Mouse (Mus musculus) MEL (cell line): Measurements from ENCODE around the gene Arhgef2.
A peak's percentile ranks its signal among the peaks of the same experiment; 100 is the strongest.

Experiments
- CHD2 ChIP-seq: IDR thresholded peaks from 2 replicates; pipeline ENCODE4 v1.6.1; 2011; ENCODE audit warnings: low read length, improper control_type of control experiment
- CTCF ChIP-seq, 3 experiments: IDR thresholded peaks in 2 of 3; conservative IDR thresholded peaks in 1 of 3; 2 replicates each; pipeline ENCODE4 v1.5.1; 2011 to 2012; ENCODE audit warnings: low read length in 3 of 3, low read depth in 2 of 3, mild to moderate bottlenecking in 2 of 3, improper control_type of control experiment in 1 of 3, inconsistent platforms in 1 of 3, mixed read lengths in 1 of 3, moderate library complexity in 1 of 3; ENCODE audit not compliant: control insufficient read depth in 1 of 3, insufficient read depth in 1 of 3, poor library complexity in 1 of 3, severe bottlenecking in 1 of 3
- ELF1 ChIP-seq: IDR thresholded peaks from 2 replicates; pipeline ENCODE4 v1.6.1; 2014; ENCODE audit warnings: low read depth, mild to moderate bottlenecking, inconsistent platforms, low read length, improper control_type of control experiment, moderate library complexity
- JUND ChIP-seq: IDR thresholded peaks from 2 replicates; pipeline ENCODE4 v1.6.1; 2011; ENCODE audit warnings: low read depth, mild to moderate bottlenecking, improper control_type of control experiment, low read length
- MYC ChIP-seq: IDR thresholded peaks from 2 replicates; pipeline ENCODE4 v1.6.1; 2011; ENCODE audit warnings: low read depth, mild to moderate bottlenecking, low read length, improper control_type of control experiment, moderate library complexity
- POLR2A ChIP-seq, 2 experiments: IDR thresholded peaks; 2 replicates each; pipeline ENCODE4 v1.6.1; 2011 to 2012; ENCODE audit warnings: low read length in 2 of 2, mild to moderate bottlenecking in 2 of 2, control low read depth in 1 of 2, improper control_type of control experiment in 1 of 2, low read depth in 1 of 2, moderate library complexity in 1 of 2; ENCODE audit not compliant: control insufficient read depth in 1 of 2, insufficient read depth in 1 of 2, poor library complexity in 1 of 2
- ZC3H11A ChIP-seq: IDR thresholded peaks from 2 replicates; pipeline ENCODE4 v1.6.1; 2012; ENCODE audit warnings: low read depth, mild to moderate bottlenecking, inconsistent platforms, low read length, improper control_type of control experiment

DNA sequence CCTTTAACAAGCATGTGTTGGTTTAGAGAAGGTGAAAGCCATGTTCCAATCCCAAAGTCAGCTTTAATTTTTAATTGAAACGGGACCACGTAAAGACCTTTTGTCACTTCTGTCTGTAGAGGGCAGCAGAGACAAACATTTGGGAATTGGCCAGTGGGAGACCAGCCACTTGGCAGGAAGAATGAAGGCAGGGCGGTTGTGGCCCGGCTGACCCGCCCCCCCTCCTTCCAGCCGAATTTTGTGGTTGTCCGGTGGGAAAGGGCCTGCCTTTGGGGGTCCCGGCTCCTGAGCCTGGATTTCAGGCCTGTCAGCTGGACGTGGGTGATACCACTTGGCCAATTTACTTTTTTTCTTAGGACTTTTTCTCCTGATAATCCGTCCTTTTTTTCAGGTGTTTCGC is 71.6 kb downstream of the Arhgef2 start:
- TF ChIP-seq CTCF (IDR thresholded peaks at IDR 0.05 in 2 of 3, conservative IDR thresholded peaks at IDR 0.05 in 1 of 3; ENCODE audit: control insufficient read depth in 1 of 3, insufficient read depth in 1 of 3, low read depth in 2 of 3, low read length in 3 of 3, poor library complexity in 1 of 3, severe bottlenecking in 1 of 3) (peak; percentile 68 to 98 (median 80)), ZC3H11A (peak; percentile 93), ELF1 (peak; percentile 29; the same call in 1 of the 2 replicates), JUND (no peak), MYC (peak; percentile 54; the same call in 1 of the 2 replicates), POLR2A (IDR thresholded peaks at IDR 0.05; ENCODE audit: control insufficient read depth in 1 of 2, insufficient read depth in 1 of 2, low read depth in 1 of 2, low read length in 2 of 2, poor library complexity in 1 of 2) (no peak), CHD2 (no peak)
